Mouse (Mus musculus): ENCODE measurements around the gene Il17rb. TPM values are rescaled to one million over a fixed set of nuclear protein-coding genes. Genes with fewer than 3 reads are reported as not detected.

The Il17rb gene
- total RNA-seq (2021) = 1 to 10 TPM; 1.1 to 1.2 TPM
- long read RNA-seq, experiment 1, partial matches to known transcripts = 0 of 4 reads
- long read RNA-seq, experiment 1, other reads (novel, unspliced or antisense) = 4 of 4 reads
- long read RNA-seq, experiment 2, partial matches to known transcripts = 0 of 1 reads
- long read RNA-seq, experiment 2, other reads (novel, unspliced or antisense) = 0 of 1 reads

DNA sequence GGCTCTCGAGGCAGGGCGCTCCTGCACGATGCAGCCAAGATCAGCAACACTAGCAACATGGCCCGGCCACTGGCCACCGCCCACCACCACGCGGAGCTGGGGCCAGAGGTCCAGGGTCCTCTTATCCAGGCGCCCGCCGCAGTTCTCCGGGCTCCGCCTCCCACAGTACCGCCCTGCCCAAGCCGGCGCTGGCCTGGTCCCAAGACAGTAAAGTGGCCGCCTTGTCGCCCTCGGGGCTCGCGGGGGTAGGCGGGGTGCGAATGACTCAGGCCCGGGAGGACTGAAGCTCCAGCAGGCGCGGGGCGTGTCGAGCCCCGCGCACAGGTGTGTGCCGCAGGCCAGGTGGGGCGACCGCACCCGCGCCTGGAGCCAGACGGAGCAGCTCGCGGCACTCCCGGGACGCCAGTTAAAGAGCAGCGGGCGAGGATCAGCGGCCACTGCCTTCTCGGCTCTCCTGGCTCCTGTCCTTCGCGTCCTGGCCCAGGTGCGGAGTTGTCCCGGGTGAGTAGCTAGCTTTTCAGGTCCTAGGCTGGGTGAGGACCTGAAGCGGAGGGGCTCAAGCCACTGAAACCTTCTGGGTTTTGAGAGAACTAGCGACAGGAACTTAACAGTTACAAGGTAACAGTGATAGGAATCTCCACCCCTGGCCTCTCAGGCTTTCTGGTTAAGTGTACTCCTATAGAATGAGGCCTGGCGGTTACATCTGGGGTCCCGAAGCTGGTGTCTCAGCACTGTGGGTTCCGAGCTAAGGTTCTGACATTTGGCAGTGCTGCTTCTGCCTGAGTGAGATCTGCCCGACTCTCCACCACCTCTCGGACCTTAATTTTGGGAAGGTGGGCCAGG, at the start of gene Il17rb, which contains the start of gene Chdh:
Gene Il17rb, minus strand, starts transcription at position 164 of the 843 bp plus-strand sequence.
Gene Chdh, plus strand, starts transcription at position 291 of the 843 bp plus-strand sequence.
- DNase-seq (ENCODE audit: low spot score in 2 of 2) = peak in 1 of 2 experiments; percentile 27
- Histone ChIP-seq H3K27ac (peak within 1 kb of the TSS; percentile 85), H3K4me3 (peak within 1 kb of the TSS; percentile 46)
- TF ChIP-seq CTCF (conservative IDR thresholded peaks at IDR 0.05) = no peak

DNA sequence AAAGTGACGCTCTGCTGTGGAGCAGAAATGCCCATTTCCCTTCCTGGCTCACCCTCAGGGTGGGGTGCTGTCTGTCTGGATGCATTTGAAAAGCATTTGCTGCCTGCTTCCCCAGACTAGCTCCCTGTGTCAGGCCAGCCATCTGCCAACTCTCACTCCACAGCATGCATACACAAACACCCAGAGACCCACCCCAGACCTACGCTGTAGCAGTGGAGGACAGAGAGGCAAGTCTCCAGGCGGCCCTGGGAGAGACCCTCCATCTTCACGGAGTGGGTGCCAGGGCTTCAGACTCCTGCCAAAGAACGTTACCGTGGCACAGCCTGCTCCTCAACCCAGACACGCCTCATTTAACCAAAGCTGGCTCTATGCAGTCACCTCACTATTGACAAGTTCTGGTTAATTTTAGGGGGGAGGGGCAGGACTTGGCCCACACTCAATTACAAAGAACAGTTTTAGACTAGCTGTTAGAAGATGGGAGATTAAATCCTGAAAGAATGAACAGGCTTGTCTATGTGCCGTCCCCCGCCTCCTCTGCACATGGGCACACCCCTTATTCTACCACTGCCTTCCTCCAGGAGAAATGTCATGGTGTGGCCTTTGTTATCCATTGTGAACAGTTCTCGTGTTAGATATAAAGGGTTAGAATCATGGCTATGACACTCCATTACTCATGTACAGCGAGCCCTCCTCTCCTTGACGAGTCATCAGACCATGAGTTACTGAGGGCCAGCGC, 47.5 kb upstream of the Il17rb start:
- Histone ChIP-seq H3K4me3 (no peak overlapping the region), H3K27ac (peak overlapping the region; percentile 46)
- DNase-seq (ENCODE audit: low spot score in 2 of 2) = peak; percentile 19 to 21
- no peak for TF ChIP-seq CTCF (conservative IDR thresholded peaks at IDR 0.05)

DNA sequence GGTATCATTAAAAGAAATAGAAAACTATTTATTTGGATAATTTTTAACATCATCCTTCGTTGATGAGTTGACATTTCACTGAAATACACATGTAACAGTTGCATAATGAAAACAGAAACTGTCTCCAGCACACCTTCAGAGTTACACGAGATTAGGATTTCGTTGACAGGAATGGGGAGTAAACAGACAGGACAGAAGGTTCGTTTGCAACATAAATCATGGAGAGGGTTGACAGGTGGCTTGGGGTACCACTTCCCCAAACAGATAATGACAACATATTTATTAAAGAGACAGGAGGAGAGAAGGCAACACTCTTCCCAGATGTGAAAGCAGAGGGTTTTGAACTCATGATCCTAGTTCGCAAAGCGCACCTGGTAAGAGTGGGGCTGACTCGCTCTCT, 46.2 kb upstream of the Il17rb start:
- no peak overlapping the region for H3K4me3 ChIP-seq
- no peak for DNase-seq (ENCODE audit: low spot score in 2 of 2)
- H3K27ac ChIP-seq = no peak overlapping the region
- TF ChIP-seq CTCF (conservative IDR thresholded peaks at IDR 0.05) = no peak

DNA sequence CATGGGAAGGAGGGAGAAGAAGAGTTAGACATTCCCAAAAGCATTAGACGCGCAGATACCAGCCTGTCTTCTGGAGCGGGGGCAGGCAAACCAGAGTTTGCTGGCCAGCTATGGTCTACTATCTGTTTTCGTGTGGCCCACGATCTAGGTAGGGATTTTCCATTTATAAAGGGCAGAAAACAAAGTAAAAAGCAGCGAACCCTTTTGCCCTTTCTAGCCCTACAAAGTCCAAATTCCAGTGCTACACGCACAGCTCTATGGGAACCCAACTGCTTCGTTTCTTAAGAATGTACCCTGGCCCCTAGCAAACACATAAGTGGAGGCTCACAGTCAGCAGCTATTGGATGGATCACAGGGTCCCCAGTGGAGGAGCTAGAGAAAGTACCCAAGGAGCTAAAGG, 41.6 kb upstream of the Il17rb start:
- H3K27ac ChIP-seq = no peak overlapping the region
- H3K4me3 ChIP-seq = no peak overlapping the region
- no peak for DNase-seq (ENCODE audit: low spot score in 2 of 2)
- TF ChIP-seq CTCF (conservative IDR thresholded peaks at IDR 0.05) = no peak

DNA sequence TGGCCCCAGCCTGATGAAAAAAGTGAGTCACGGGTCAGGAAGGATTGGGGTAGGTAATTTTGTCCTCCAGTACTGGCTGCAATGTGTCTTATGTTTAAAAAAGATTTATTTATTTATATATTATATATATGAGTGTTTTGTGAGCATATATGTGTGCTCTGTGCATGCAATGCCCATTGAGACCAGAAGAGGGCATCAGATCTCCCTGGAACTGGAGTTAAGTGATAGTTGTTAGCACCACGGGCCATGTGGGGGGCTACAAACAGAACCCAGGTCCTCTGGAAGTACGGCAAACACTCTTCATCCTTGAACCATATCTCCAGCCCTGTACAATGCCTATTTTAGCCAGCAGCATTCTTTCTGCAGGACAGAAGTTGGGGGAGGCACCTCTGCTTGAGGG, 39.4 kb upstream of the Il17rb start:
- DNase-seq (ENCODE audit: low spot score in 2 of 2) = no peak
- TF ChIP-seq CTCF (conservative IDR thresholded peaks at IDR 0.05) = peak; percentile 70

DNA sequence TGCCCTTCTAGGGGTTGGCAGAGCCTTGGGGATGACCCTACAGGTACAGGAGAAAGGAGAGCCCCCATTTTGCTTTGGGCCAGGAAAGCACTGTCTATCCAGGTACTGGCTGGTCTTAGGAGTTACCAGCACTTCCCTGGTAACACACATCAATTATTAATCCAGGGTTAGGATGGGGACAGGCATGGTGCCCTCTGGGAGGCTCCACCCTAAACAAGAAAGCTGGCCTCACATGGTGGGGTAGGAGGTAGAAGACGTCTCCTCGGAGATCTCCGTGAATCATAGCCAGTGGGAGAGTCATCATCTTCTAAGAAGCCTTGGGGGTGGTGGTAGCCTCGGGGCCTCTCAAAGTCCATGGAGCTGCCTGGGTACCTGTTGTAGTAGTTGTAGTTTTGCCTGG, 38.3 kb upstream of the Il17rb start:
- DNase-seq (ENCODE audit: low spot score in 2 of 2) = no peak
- Histone ChIP-seq H3K27ac (no peak overlapping the region), H3K4me3 (no peak overlapping the region)
- no peak for TF ChIP-seq CTCF (conservative IDR thresholded peaks at IDR 0.05)

More for the DNA sequence above, 39.4 kb upstream of the Il17rb start:
- H3K4me3 ChIP-seq = no peak overlapping the region
- H3K27ac ChIP-seq = no peak overlapping the region

DNA sequence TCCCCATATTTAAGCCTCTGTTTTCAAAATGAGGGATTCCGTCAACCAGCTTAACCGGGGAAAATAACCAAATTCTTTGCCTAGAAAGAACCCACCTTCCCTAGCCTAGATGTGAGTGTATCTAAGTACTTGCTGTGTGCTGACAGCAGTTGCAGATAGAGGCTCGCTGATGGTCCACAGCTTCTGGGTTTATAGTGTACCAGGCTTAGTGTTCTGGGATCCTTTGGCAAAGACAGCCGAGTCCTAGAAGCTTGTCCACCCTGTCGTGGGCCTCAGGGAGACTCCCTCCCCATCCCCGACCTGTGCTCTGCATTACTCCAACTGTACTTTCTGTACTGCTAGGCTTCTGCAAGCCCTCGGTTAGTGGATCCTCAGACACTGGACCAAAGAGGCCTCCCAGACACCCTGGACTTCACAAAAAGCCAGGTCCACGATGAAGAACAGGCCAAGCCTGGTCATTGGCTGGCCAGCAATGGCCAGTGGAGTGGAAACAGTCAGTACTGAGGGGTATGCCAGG, 37.1 kb upstream of the Il17rb start:
- no peak for TF ChIP-seq CTCF (conservative IDR thresholded peaks at IDR 0.05)
- Histone ChIP-seq H3K4me3 (no peak overlapping the region), H3K27ac (no peak overlapping the region)
- no peak for DNase-seq (ENCODE audit: low spot score in 2 of 2)

DNA sequence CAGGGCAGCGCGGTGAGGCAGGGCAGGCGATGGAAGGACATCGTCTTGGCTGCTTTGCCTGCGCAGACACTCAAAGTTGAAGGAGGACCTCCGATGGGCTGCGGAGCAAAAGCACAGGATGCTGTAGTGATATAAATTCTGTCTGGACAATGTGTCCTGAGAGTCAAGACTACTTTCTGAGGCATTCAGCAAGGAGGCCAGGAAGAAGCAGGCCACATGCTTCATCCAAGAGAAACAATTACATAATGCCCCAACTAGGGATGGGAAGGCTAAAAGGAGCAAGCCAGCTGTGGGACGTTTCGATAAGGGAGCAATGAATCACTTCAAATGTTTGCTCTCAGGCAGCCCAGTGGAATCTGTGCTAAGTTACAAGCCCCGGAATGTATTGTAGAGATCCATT, 36.5 kb upstream of the Il17rb start:
- Histone ChIP-seq H3K4me3 (no peak overlapping the region), H3K27ac (no peak overlapping the region)
- no peak for TF ChIP-seq CTCF (conservative IDR thresholded peaks at IDR 0.05)
- DNase-seq (ENCODE audit: low spot score in 2 of 2) = no peak

DNA sequence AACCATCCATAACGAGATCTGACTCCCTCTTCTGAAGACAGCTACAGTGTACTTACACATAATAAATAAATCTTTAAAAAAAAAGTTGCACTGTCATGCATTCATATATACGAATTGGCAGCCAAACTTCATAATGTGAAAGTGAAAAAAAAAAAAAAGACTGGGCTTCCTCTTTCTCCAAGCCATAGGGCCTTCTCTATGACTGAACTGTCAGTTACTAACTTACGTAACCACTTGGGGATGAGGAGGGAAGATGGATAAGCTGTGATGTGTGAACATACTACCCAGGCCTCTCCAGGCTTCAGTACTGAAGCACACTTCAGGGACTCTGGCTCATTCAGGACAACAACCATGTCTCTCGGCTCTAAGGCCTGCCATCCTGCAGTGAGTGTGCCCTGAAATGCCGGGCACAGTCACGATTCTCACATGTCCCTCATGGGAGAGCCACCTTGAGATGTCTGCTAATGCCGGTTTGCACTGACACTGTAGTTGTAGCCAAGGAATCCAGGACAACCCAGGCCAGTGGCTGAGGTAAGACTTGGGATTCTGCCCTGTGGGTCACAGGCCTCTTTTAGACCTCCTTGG, 34.8 kb upstream of the Il17rb start:
- DNase-seq (ENCODE audit: low spot score in 2 of 2) = no peak
- TF ChIP-seq CTCF (conservative IDR thresholded peaks at IDR 0.05) = no peak
- H3K27ac ChIP-seq = no peak overlapping the region
- no peak overlapping the region for H3K4me3 ChIP-seq

DNA sequence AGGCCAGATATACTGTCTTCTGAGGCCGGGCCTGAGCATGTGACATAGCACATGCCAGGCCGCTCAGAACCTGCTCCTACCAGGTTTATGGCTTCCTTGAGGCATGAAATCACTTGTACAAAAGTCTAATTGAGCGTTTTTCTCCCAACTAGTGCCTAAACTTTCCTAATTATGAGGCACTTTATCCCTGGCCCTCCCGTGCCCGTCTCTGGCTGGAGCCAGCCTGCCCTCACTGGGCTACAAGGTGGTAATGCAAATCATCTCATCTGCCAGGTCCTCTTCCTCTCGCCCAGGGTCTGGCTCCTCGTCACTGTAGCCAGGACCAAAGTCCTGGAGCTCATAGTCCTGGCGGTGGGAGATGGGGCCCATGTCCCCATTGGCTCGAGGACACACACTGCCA, 33.1 kb upstream of the Il17rb start:
- H3K27ac ChIP-seq = no peak overlapping the region
- 0 out of 2 replicates have a peak, but pooled peaks have one; percentile 17 for TF ChIP-seq CTCF (conservative IDR thresholded peaks at IDR 0.05)
- no peak overlapping the region for H3K4me3 ChIP-seq
- no peak for DNase-seq (ENCODE audit: low spot score in 2 of 2)

DNA sequence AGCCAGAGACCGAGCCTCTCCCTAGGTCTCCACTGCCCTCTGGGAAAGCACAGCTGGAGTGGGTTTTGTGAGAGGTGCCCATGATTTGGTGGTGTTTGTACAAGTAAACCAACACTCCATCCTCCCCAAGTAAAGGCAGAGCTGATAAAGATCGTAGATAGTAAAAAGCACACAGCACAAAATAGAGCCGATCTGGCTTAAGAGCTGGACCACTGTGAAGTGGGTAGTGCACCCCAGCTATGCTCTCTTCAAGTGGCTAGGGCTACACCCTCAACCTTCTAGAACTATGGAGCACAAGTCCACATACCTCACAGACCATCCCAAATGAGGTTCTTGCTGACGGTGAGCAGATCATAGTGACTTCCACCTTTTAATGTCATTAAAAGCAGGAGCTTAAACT, 30.7 kb upstream of the Il17rb start:
- H3K27ac ChIP-seq = no peak overlapping the region
- TF ChIP-seq CTCF (conservative IDR thresholded peaks at IDR 0.05) = no peak
- no peak for DNase-seq (ENCODE audit: low spot score in 2 of 2)
- no peak overlapping the region for H3K4me3 ChIP-seq

DNA sequence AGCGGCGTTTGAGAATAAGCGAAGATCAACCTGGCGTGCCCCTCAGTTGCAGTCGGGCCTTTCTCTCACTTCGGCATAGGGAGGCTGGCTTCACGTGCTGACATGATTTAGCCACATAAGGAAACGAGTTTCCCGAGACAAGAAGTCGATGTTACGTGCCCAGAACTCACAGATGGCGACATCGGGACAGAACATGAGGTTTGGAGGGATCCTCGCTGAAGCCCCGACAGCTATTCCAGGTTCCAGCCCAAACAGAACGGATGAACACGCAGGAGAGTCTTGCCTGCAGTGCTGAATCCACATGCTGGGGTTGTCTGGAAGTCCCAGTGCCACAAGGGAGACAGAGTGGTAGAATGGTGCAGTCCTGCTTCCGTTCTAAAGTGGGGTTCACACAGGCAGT, 29.7 kb upstream of the Il17rb start:
- no peak for TF ChIP-seq CTCF (conservative IDR thresholded peaks at IDR 0.05)
- peak; percentile 47 for DNase-seq (ENCODE audit: low spot score in 2 of 2)
- Histone ChIP-seq H3K4me3 (no peak overlapping the region), H3K27ac (no peak overlapping the region)

DNA sequence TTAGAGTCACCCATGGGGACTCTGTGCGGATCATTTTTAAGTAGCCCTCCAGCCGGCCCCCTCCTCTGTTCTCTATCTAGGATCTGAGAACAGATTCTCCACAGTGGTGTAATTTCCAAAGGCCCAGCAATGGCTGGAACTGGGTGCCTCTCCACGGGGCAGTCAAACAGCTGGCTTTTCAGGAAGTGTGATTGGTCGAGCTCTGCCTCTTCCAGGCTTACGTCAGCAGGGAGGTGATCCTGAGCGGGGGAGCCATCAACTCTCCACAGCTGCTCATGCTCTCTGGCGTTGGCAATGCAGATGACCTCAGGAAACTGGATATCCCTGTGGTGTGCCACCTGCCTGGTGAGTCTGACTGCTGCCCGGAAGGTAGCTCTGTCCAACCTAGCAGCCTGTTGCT, 24.7 kb upstream of the Il17rb start:
- no peak for DNase-seq (ENCODE audit: low spot score in 2 of 2)
- H3K27ac ChIP-seq = no peak overlapping the region

More for the DNA sequence above, 24.7 kb upstream of the Il17rb start:
- H3K4me3 ChIP-seq = no peak overlapping the region
- no peak for TF ChIP-seq CTCF (conservative IDR thresholded peaks at IDR 0.05)
